Mouse (Mus musculus) left cerebral cortex, adult 18-20 months (tissue): ENCODE measurements at regions not wholly inside any gene's neighbourhood (a gene's known extent, or its start where the extent isn't known, plus 50 kb on each side); places are given as distances from the start of the nearest gene placed in this dataset.
A peak's percentile ranks its signal among the peaks of the same experiment; 100 is the strongest.
"Not testable (repeated sequence)": the region's sequence is repeated elsewhere in the genome, so short reads cannot be mapped to it uniquely, and the experiment has no call there.

Experiments used
- DNase-seq, 2 experiments: peaks; one replicate each; pipeline ENCODE4 v3.0.0; 2021 to 2022; ENCODE audit warnings: low spot score in 2 of 2, mixed read lengths in 1 of 2

- DNase-seq, result no peak
Measured at GRCm38 (mm10) chr1:47306961-47307360, 414.3 kb upstream of the Slc39a10 start.

GRCm38 (mm10) chr1:47299311-47299710, 406.7 kb upstream of the Slc39a10 start:
- DNase-seq, result no peak

GRCm38 (mm10) chr1:47285639-47286038, 393.0 kb upstream of the Slc39a10 start:
- no peak for DNase-seq

- no peak for DNase-seq
Measured at GRCm38 (mm10) chr1:47278321-47279020, 385.8 kb upstream of the Slc39a10 start.

- peak; percentile 24 to 32 for DNase-seq
Measured at GRCm38 (mm10) chr1:47277839-47278238, 385.2 kb upstream of the Slc39a10 start.

GRCm38 (mm10) chr1:47272131-47272530, 379.5 kb upstream of the Slc39a10 start:
- no peak for DNase-seq

- DNase-seq, result no peak
Measured at GRCm38 (mm10) chr1:47263611-47264010, 371.0 kb upstream of the Slc39a10 start.

GRCm38 (mm10) chr1:47261505-47262130, 369.0 kb upstream of the Slc39a10 start:
- DNase-seq, result no peak

GRCm38 (mm10) chr1:47250706-47251105, 358.1 kb upstream of the Slc39a10 start:
- DNase-seq, result not testable (repeated sequence)

GRCm38 (mm10) chr1:47217088-47217487, 324.4 kb upstream of the Slc39a10 start:
- peak; percentile 34 to 39 for DNase-seq

GRCm38 (mm10) chr1:47216419-47217002, 323.9 kb upstream of the Slc39a10 start:
- DNase-seq, result no peak

- DNase-seq, result no peak
Measured at GRCm38 (mm10) chr1:47213476-47213875, 320.8 kb upstream of the Slc39a10 start.

GRCm38 (mm10) chr1:47193001-47193400, 300.3 kb upstream of the Slc39a10 start:
- DNase-seq, result peak; percentile 57 to 69

- DNase-seq, result no peak
Measured at GRCm38 (mm10) chr1:47164417-47164816, 271.8 kb upstream of the Slc39a10 start.

- no peak for DNase-seq
Measured at GRCm38 (mm10) chr1:47163808-47164410, 271.3 kb upstream of the Slc39a10 start.

GRCm38 (mm10) chr1:47130031-47130430, 237.4 kb upstream of the Slc39a10 start:
- DNase-seq, result not testable (repeated sequence)

GRCm38 (mm10) chr1:47119636-47120035, 227.0 kb upstream of the Slc39a10 start:
- DNase-seq, result peak; percentile 19 to 48

- not testable (repeated sequence) for DNase-seq
Measured at GRCm38 (mm10) chr1:47116681-47117080, 224.0 kb upstream of the Slc39a10 start.

- DNase-seq, result no peak
Measured at GRCm38 (mm10) chr1:47112494-47112893, 219.8 kb upstream of the Slc39a10 start.

- no peak for DNase-seq
Measured at GRCm38 (mm10) chr1:47104055-47104454, 211.4 kb upstream of the Slc39a10 start.

GRCm38 (mm10) chr1:47103321-47103988, 210.8 kb upstream of the Slc39a10 start:
- DNase-seq, result peak; percentile 46 to 59
